Mouse (Mus musculus): ENCODE results near the gene Btn1a1. TPM values are rescaled to one million over a fixed set of nuclear protein-coding genes. Genes with fewer than 3 reads are reported as not detected.
A peak's percentile ranks its signal among the peaks of the same experiment; 100 is the strongest.

Btn1a1 gene
- polyA plus RNA-seq, 1 experiment from 2014 or later: 0.12 TPM

DNA sequence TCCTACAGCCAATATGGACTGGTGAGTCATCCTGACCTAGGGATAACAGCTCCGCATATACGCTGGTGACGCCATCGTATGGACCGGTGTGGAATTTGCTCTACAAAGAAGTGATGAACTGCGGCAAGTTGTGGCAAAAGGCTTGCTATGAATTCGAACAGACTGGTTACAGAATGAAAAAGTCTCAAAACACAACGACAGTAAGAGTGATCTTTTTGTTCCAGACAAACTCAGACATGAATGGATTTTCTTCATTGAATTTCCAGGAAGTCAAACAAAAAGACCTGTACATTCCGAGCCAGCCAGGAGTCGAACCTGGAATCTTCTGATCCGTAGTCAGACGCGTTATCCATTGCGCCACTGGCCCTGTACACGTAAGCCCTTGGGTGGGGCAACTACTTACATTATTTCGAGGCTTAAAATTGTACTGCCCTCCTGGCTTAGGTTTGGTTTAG, 19.2 kb downstream of the Btn1a1 start:
- DNase-seq (ENCODE audit: low spot score): peak; percentile 84
- Histone ChIP-seq H3K4me3 (peak overlapping the region; percentile 75), H3K27ac (replicated peaks) (peak overlapping the region; percentile 96), H3K9me3 (no peaks in the 10 kb centered on the region), H3K4me1 (peaks cover 15% of the 10 kb centered on the region), H3K36me3 (replicated peaks) (no peaks in the 10 kb centered on the region), H3K27me3 (replicated peaks; ENCODE audit: low read depth, poor library complexity, severe bottlenecking) (no peaks in the 10 kb centered on the region)
- under 1% methylated on average over 16 of the region's 16 CpGs for WGBS

DNA sequence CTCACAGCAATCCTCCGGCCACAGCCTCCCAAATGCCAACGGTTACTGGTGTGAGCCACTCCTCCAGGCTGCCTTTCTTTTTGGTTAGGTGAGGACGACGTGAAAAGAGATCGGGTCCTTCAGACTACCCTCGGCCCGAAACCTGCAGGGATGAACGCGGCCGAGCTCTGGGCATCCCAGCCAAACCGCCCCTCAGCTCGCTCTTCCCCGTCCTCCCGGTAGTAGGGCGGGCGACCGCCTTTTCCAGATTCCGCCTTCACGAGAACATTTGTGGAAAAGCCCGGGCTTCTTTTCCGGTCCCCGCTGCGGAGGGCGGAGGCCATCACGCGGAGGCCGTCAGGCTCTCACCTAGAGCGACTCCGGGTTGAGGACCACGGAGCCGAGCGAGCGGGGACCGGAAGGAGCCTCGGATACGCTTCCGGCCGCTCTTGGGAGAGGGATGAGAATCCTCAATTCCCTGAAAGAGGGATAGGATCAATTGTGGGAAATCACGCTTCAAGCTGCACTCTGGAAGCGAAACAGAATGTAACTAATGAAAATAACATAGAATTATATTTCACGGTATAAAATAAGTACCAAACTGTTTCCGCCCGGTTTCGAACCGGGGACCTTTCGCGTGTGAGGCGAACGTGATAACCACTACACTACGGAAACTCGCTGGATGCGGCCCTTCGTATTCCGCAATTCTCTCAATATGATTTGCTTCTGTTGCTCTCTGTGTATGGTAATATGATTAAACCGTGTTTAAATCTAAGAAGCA, 20.0 kb downstream of the Btn1a1 start:
- under 1% methylated on average over 55 of the region's 55 CpGs for WGBS
- peak overlapping the region; percentile 96 for H3K27ac ChIP-seq (replicated peaks)
- peak; percentile 91 for DNase-seq (ENCODE audit: low spot score)

DNA sequence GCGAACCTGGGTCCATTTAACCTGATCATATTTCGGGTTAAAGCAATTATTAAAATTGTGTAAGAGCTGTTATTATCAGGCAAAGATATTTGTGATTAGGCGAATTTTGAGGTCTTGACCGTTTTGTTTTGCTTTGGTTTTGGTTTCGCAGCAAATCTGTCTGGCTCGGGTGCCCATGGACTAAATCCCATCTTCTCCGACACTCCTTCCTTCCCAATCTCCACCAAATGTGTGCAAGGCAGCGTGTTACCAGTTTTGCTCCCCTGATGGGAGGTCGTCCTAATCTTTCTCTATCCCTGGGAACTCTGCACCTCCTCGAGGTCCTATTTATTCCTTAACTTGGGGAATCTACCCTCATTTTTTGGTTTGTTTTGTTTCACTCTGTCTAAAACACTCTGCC, 20.5 kb downstream of the Btn1a1 start:
- no peak for DNase-seq (ENCODE audit: low spot score)
- H3K27ac ChIP-seq (replicated peaks): peak overlapping the region; percentile 96
- 4% methylated on average over 10 of the region's 10 CpGs for WGBS
- peak overlapping the region; percentile 75 for H3K4me3 ChIP-seq
- no peaks in the 10 kb centered on the region for H3K27me3 ChIP-seq (replicated peaks; ENCODE audit: low read depth, poor library complexity, severe bottlenecking)
- H3K9me3 ChIP-seq: no peaks in the 10 kb centered on the region
- peaks cover 15% of the 10 kb centered on the region for H3K4me1 ChIP-seq
- no peaks in the 10 kb centered on the region for H3K36me3 ChIP-seq (replicated peaks)

More for the DNA sequence above, 20.0 kb downstream of the Btn1a1 start:
- H3K4me1 ChIP-seq: peaks cover 15% of the 10 kb centered on the region
- H3K4me3 ChIP-seq: peak overlapping the region; percentile 75
- H3K36me3 ChIP-seq (replicated peaks): no peaks in the 10 kb centered on the region
- H3K27me3 ChIP-seq (replicated peaks; ENCODE audit: low read depth, poor library complexity, severe bottlenecking): no peaks in the 10 kb centered on the region
- H3K9me3 ChIP-seq: no peaks in the 10 kb centered on the region

GRCm38 (mm10) chr13:23444451-23444850, 21.2 kb downstream of the Btn1a1 start:
- Histone ChIP-seq H3K4me3 (peak overlapping the region; percentile 75), H3K27me3 (replicated peaks; ENCODE audit: low read depth, poor library complexity, severe bottlenecking) (no peaks in the 10 kb centered on the region), H3K27ac (replicated peaks) (no peak overlapping the region), H3K36me3 (replicated peaks) (no peaks in the 10 kb centered on the region), H3K4me1 (peaks cover 15% of the 10 kb centered on the region), H3K9me3 (no peaks in the 10 kb centered on the region)
- WGBS: 62% methylated on average over 5 of the region's 5 CpGs
- no peak for DNase-seq (ENCODE audit: low spot score)

DNA sequence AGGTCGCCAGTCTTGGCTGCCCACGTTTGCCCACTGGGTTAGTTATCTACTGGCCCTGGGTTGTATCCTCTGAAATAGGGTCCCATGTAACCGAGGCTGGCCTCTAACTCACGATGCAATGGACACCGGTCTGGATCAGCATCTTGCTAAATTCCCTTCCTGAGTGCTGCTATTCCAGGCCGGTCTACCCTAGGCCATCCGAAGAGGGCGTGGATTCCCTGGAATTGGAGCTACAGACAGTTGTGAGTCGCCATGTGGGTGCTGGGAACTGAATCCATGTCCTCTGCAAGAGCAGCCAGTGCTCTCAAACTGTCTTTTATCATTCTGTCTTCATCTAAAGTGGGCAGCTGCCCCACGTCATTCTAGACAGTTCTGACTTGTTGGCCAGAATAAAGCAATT, 25.8 kb downstream of the Btn1a1 start:
- DNase-seq (ENCODE audit: low spot score): no peak
- Histone ChIP-seq H3K27ac (replicated peaks) (no peak overlapping the region), H3K9me3 (no peaks in the 10 kb centered on the region), H3K36me3 (replicated peaks) (no peaks in the 10 kb centered on the region), H3K4me3 (peak overlapping the region; percentile 25; the same call in 1 of the 2 replicates), H3K27me3 (replicated peaks; ENCODE audit: low read depth, poor library complexity, severe bottlenecking) (no peaks in the 10 kb centered on the region), H3K4me1 (peaks cover 16% of the 10 kb centered on the region)
- WGBS: 61% methylated on average over 10 of the region's 10 CpGs

DNA sequence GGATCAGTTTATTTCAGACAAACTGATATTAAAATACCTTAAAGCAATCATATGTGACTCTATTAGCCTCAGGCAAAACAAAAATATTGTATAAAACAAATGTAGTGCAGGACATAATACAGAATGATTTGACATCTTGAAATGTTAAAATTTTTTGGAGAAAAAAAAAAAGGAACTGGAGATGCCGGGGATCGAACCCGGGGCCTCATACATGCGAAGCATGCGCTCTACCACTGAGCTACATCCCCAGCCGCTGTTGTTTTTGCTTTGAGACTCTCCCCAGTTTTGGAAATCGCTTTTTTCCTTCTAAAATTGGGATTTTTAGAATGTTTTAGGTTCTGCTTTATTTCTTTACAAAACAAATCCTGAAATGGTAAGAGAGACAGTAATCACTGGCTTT, 27.2 kb downstream of the Btn1a1 start:
- peak; percentile 65 for DNase-seq (ENCODE audit: low spot score)
- Histone ChIP-seq H3K27ac (replicated peaks) (no peak overlapping the region), H3K4me1 (peaks cover 23% of the 10 kb centered on the region), H3K9me3 (no peaks in the 10 kb centered on the region), H3K4me3 (peak overlapping the region; percentile 66), H3K36me3 (replicated peaks) (no peaks in the 10 kb centered on the region), H3K27me3 (replicated peaks; ENCODE audit: low read depth, poor library complexity, severe bottlenecking) (no peaks in the 10 kb centered on the region)
- WGBS: 0% methylated on average over 7 of the region's 7 CpGs

GRCm38 (mm10) chr13:23437908-23438307, 27.8 kb downstream of the Btn1a1 start:
- H3K4me1 ChIP-seq: peaks cover 26% of the 10 kb centered on the region
- H3K36me3 ChIP-seq (replicated peaks): no peaks in the 10 kb centered on the region
- H3K4me3 ChIP-seq: peak overlapping the region; percentile 66
- under 1% methylated on average over 17 of the region's 17 CpGs for WGBS
- H3K9me3 ChIP-seq: no peaks in the 10 kb centered on the region
- peak; percentile 86 for DNase-seq (ENCODE audit: low spot score)
- peak overlapping the region; percentile 67; the same call in 1 of the 2 replicates for H3K27ac ChIP-seq (replicated peaks)
- H3K27me3 ChIP-seq (replicated peaks; ENCODE audit: low read depth, poor library complexity, severe bottlenecking): no peaks in the 10 kb centered on the region

- WGBS: under 1% methylated on average over 32 of the region's 32 CpGs
- Histone ChIP-seq H3K36me3 (replicated peaks) (no peaks in the 10 kb centered on the region), H3K27me3 (replicated peaks; ENCODE audit: low read depth, poor library complexity, severe bottlenecking) (no peaks in the 10 kb centered on the region), H3K27ac (replicated peaks) (peak overlapping the region; percentile 67), H3K4me1 (peaks cover 26% of the 10 kb centered on the region), H3K4me3 (peak overlapping the region; percentile 66), H3K9me3 (no peaks in the 10 kb centered on the region)
- peak; percentile 59 for DNase-seq (ENCODE audit: low spot score)
Observed at GRCm38 (mm10) chr13:23436861-23437822, 28.6 kb downstream of the Btn1a1 start.

DNA sequence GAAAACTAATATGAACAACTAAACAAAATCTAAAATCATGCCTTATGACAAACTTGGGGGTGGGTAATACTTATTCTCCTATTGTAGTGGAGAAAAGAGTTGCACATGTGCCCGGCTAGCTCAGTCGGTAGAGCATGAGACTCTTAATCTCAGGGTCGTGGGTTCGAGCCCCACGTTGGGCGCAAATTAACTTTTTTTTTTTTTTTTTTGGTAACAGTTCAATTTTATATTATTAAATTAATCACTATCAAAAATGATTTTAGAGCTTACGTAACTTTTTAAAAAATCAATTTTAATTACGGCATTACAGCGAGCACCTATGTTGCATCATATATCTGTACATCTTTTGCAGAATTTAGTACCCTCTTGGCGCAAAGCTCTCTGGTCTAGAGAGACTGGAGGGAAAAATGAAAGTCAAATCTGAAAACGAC, 29.5 kb downstream of the Btn1a1 start:
- H3K36me3 ChIP-seq (replicated peaks): no peaks in the 10 kb centered on the region
- H3K4me3 ChIP-seq: peak overlapping the region; percentile 66
- no peaks in the 10 kb centered on the region for H3K9me3 ChIP-seq
- peak; percentile 52 for DNase-seq (ENCODE audit: low spot score)
- WGBS: 2% methylated on average over 11 of the region's 11 CpGs
- peaks cover 26% of the 10 kb centered on the region for H3K4me1 ChIP-seq
- no peak overlapping the region for H3K27ac ChIP-seq (replicated peaks)
- no peaks in the 10 kb centered on the region for H3K27me3 ChIP-seq (replicated peaks; ENCODE audit: low read depth, poor library complexity, severe bottlenecking)

GRCm38 (mm10) chr13:23435676-23436075, 30.0 kb downstream of the Btn1a1 start:
- Histone ChIP-seq H3K27ac (replicated peaks) (peak overlapping the region; percentile 51), H3K27me3 (replicated peaks; ENCODE audit: low read depth, poor library complexity, severe bottlenecking) (no peaks in the 10 kb centered on the region), H3K9me3 (no peaks in the 10 kb centered on the region), H3K4me3 (peak overlapping the region; percentile 66), H3K36me3 (replicated peaks) (no peaks in the 10 kb centered on the region), H3K4me1 (peaks cover 26% of the 10 kb centered on the region)
- 2% methylated on average over 12 of the region's 12 CpGs for WGBS
- peak; percentile 50 for DNase-seq (ENCODE audit: low spot score)

DNA sequence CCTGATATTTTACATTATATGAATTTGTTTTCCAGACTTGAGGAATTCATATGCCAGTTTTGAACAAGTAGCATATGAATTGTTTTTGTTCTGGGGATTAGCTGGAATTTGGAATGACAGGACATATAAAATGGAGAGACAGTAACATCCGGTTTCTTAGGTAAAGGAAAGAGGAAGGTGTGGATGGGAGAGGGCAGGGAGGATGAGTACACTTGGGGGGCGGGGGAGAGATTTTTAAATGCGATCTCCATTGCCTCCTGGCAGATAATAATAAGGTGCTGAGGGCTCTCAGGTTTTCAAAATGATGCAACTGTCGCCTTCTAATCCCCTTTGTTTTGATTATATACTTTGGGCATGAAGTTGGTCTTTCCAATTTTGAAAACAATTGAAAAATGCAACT, 30.5 kb downstream of the Btn1a1 start:
- H3K36me3 ChIP-seq (replicated peaks): no peaks in the 10 kb centered on the region
- H3K9me3 ChIP-seq: no peaks in the 10 kb centered on the region
- peak overlapping the region; percentile 66 for H3K4me3 ChIP-seq
- H3K27me3 ChIP-seq (replicated peaks; ENCODE audit: low read depth, poor library complexity, severe bottlenecking): no peaks in the 10 kb centered on the region
- 0 out of 2 replicates have a peak overlapping the region, but pooled peaks have one; percentile 51 for H3K27ac ChIP-seq (replicated peaks)
- H3K4me1 ChIP-seq: peaks cover 26% of the 10 kb centered on the region
- WGBS: 21% methylated on average over 4 of the region's 4 CpGs
- no peak for DNase-seq (ENCODE audit: low spot score)

GRCm38 (mm10) chr13:23434426-23434825, 31.3 kb downstream of the Btn1a1 start:
- H3K4me3 ChIP-seq: peak overlapping the region; percentile 66
- no peaks in the 10 kb centered on the region for H3K36me3 ChIP-seq (replicated peaks)
- H3K27me3 ChIP-seq (replicated peaks; ENCODE audit: low read depth, poor library complexity, severe bottlenecking): no peaks in the 10 kb centered on the region
- no peak for DNase-seq (ENCODE audit: low spot score)
- H3K27ac ChIP-seq (replicated peaks): peak overlapping the region; percentile 40
- 5% methylated on average over 7 of the region's 7 CpGs for WGBS
- H3K9me3 ChIP-seq: no peaks in the 10 kb centered on the region
- peaks cover 30% of the 10 kb centered on the region for H3K4me1 ChIP-seq

Data from embryonic facial prominence, embryonic 10.5 days (tissue).